Mouse (Mus musculus) adipocyte (in vitro differentiated cells): ENCODE results near the gene Tgif1.

Source experiments
- DNase-seq: peaks from one replicate; pipeline ENCODE4 v3.0.0-alpha.2; 2016; ENCODE audit warnings: low spot score

The Tgif1 gene

GRCm38 (mm10) chr17:70806600-70806999, 46.7 kb downstream of the Tgif1 start:
- no peak for DNase-seq

DNA sequence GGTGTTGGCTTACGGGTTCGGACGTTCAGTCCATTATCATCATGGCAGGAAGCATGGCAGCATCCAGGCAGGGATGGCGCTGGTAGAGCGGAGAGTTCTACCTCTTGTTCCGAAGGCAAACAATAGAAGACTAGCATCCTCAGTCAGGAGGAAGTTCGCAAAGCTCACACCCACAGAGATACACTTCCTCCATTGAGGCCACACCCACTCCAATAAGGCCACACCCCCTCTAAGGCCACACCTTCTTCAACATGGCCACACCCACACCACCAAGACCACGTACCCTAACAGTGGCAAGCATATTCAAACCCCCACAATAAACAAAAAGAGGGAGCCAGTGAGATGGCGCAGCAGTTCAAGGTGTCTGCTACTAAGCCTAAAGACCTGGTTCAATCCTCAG, 47.5 kb downstream of the Tgif1 start:
- DNase-seq, result no peak

GRCm38 (mm10) chr17:70802022-70802421, 51.3 kb downstream of the Tgif1 start:
- no peak for DNase-seq

GRCm38 (mm10) chr17:70799266-70799665, 54.1 kb downstream of the Tgif1 start:
- no peak for DNase-seq

GRCm38 (mm10) chr17:70797773-70798045, 55.6 kb downstream of the Tgif1 start:
- no peak for DNase-seq

- DNase-seq, result no peak
Measured at GRCm38 (mm10) chr17:70796940-70797772, 56.2 kb downstream of the Tgif1 start.

DNA sequence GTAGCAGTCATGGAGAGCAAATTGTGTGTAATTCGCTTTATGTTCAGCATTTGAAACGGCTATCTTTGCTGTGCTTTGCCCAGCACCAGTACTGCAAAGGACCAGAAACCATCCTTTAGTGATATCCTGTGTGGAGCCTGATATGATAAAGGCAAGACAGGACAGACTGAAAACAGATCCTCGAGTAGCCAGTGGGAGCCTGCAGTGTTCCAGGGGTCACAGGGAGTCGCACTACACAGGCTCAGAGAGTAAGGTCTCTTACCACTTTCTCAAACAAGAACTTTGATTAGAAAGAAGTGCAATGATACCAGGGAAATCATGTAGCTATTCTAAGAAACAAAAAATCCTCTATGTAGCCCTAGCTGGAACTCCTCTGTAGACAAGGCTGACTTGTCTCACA, 58.1 kb downstream of the Tgif1 start:
- DNase-seq, result no peak

GRCm38 (mm10) chr17:70794722-70795121, 58.6 kb downstream of the Tgif1 start:
- DNase-seq, result no peak

- DNase-seq, result no peak
Measured at GRCm38 (mm10) chr17:70794291-70794690, 59.1 kb downstream of the Tgif1 start.
